Mouse (Mus musculus) megakaryocyte, embryonic 14.5 days (primary cell): ENCODE data around the gene Tor4a. TPM values are rescaled to one million over a fixed set of nuclear protein-coding genes. Genes with fewer than 3 reads are reported as not detected.

ENCODE experiments used
- H3K27me3 ChIP-seq: replicated peaks from 2 replicates; pipeline ENCODE3; 2012; ENCODE audit warnings: inconsistent platforms
- H3K36me3 ChIP-seq: replicated peaks from 2 replicates; pipeline ENCODE3; 2012; ENCODE audit warnings: low read length, inconsistent platforms, mixed read lengths
- H3K4me1 ChIP-seq: 2 replicates; pipeline ENCODE4 v1.6.1; 2012; ENCODE audit warnings: inconsistent platforms
- H3K4me3 ChIP-seq: replicated peaks from 2 replicates; pipeline ENCODE3; 2012; ENCODE audit warnings: moderate library complexity, mild to moderate bottlenecking, inconsistent platforms
- H3K9me3 ChIP-seq: 2 replicates; pipeline ENCODE4 v1.6.1; 2012; ENCODE audit warnings: inconsistent platforms
- FLI1 ChIP-seq: IDR thresholded peaks from 2 replicates; pipeline ENCODE4 v1.6.1; 2012; ENCODE audit warnings: low read length, inconsistent platforms, mixed read lengths
- GATA1 ChIP-seq: IDR thresholded peaks from 3 replicates; pipeline ENCODE4 v1.6.1; 2012; ENCODE audit warnings: mixed read lengths, low read length, inconsistent platforms, borderline replicate concordance
- polyA plus RNA-seq: library from polyadenylated mRNA; stranded (reverse); fragments of >175 nt; gene quantifications from 2 replicates; pipeline ENCODE4 v1.2.3, GENCODE M21; 2012; ENCODE audit warnings: low replicate concordance; ENCODE audit not compliant: insufficient read depth

Gene Tor4a
- polyA plus RNA-seq, 1 experiment = 14.6 TPM

DNA sequence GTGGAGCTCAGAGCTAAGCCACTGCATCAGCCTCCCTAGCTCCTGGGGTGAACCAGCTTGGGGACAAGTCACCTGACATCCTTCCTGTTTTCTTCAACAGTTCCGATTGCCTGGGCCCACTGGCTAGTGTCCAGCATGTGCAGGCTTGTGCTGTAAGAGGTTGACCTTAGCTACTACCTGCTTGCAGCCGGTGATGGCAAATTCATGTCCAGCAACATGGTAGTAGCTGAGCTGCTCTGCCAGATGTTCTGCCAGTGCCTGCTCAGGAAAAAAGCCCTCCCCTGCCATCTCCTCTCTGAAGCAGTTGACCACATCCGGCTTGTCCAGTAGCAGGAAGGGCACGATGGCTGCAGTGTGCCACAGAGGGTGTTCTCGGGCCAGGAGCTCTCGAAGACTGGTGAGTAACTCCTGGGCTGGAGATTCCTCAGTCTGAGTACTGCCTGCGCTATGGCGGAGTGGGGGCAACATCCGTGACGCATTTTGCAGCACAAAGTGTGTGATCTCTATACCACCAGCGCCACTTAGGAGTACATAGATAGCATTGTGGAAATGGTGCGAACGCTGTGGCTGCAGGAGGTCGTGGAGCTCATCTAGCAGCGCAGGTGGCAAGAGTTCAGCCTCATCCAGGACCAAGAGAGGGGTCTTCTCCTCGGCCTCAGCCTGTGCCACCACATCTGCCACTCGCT is 2.1 kb downstream of the Tor4a start:
- Histone ChIP-seq H3K4me3 (peak overlapping the region; percentile 95), H3K27me3 (no peaks in the 10 kb centered on the region), H3K4me1 (peaks cover 77% of the 10 kb centered on the region), H3K9me3 (no peaks in the 10 kb centered on the region), H3K36me3 (peaks cover 69% of the 10 kb centered on the region)
- TF ChIP-seq GATA1 = no peak
- TF ChIP-seq FLI1 = 0 out of 2 replicates have a peak, but pooled peaks have one; percentile 15

DNA sequence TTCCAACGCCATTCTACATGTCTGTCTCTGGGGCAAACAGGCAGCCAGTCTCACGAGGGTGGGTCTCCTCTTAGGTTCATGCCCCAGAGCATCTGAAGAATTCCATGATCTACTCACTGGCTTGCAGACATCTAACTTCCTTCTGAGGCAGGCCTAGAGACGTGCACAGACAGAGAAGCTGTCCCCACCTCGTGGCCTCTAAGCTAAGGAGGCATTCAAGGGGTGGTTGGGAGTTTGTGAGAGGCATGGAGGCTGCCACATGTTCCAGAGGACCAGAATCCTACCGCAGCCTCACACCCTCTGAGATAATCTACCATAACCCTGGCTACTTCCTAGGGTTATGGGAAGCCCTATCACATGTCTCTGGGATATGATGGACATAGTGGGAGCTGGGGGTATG is 2.7 kb downstream of the Tor4a start:
- Histone ChIP-seq H3K4me1 (peaks cover 73% of the 10 kb centered on the region), H3K9me3 (no peaks in the 10 kb centered on the region), H3K36me3 (peaks cover 63% of the 10 kb centered on the region), H3K27me3 (no peaks in the 10 kb centered on the region), H3K4me3 (peak overlapping the region; percentile 95)
- TF ChIP-seq GATA1 (no peak), FLI1 (no peak)

DNA sequence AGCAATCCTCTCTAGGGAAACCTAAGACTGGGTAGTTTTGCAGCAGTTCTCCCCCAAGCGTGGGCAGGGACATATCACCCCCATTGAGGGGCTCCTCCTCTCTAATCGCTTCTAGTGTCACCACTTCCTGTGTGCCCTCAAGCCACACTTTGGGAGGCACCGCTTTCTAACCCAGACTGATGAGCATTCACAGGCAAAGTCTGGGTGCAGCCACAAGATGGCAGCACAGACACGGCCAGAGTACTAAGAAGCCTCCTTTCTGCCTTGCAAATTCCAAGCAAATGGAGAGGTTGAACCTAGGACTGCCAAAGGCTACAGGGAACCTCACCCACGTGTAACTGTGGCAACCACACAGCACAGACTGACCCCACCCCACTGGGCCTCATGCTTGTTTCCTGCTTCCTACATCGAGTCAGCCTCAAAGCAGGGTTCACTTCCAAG is 3.3 kb downstream of the Tor4a start:
- Histone ChIP-seq H3K27me3 (no peaks in the 10 kb centered on the region), H3K36me3 (peaks cover 56% of the 10 kb centered on the region), H3K9me3 (no peaks in the 10 kb centered on the region), H3K4me3 (peak overlapping the region; percentile 95), H3K4me1 (peaks cover 66% of the 10 kb centered on the region)
- TF ChIP-seq FLI1 = no peak
- no peak for TF ChIP-seq GATA1

GRCm38 (mm10) chr2:25187841-25188240 is 8.8 kb downstream of the Tor4a start:
- Histone ChIP-seq H3K9me3 (no peaks in the 10 kb centered on the region), H3K4me3 (no peak overlapping the region), H3K36me3 (peaks cover 35% of the 10 kb centered on the region), H3K27me3 (peaks cover 27% of the 10 kb centered on the region), H3K4me1 (peaks cover 54% of the 10 kb centered on the region)
- TF ChIP-seq FLI1 = no peak
- no peak for TF ChIP-seq GATA1

DNA sequence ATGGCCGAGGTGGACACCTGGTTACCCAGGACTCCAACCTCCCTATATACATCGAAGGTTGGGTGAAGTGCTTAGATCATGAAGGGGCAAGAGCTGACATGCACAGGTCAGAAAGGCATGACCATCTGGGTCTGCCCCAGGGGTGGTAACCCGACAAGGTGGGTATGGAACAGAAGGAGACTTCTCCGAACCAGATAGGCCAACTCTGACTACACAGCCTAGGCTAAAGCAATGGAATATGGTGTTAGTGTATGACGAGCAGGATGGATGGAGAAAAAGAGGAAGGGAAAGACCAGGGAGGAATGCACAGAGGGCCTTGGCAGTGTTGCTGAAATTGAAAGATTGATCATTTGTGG is 10.1 kb downstream of the Tor4a start:
- Histone ChIP-seq H3K4me3 (peak overlapping the region; percentile 90), H3K27me3 (peaks cover 27% of the 10 kb centered on the region), H3K9me3 (no peaks in the 10 kb centered on the region)

DNA sequence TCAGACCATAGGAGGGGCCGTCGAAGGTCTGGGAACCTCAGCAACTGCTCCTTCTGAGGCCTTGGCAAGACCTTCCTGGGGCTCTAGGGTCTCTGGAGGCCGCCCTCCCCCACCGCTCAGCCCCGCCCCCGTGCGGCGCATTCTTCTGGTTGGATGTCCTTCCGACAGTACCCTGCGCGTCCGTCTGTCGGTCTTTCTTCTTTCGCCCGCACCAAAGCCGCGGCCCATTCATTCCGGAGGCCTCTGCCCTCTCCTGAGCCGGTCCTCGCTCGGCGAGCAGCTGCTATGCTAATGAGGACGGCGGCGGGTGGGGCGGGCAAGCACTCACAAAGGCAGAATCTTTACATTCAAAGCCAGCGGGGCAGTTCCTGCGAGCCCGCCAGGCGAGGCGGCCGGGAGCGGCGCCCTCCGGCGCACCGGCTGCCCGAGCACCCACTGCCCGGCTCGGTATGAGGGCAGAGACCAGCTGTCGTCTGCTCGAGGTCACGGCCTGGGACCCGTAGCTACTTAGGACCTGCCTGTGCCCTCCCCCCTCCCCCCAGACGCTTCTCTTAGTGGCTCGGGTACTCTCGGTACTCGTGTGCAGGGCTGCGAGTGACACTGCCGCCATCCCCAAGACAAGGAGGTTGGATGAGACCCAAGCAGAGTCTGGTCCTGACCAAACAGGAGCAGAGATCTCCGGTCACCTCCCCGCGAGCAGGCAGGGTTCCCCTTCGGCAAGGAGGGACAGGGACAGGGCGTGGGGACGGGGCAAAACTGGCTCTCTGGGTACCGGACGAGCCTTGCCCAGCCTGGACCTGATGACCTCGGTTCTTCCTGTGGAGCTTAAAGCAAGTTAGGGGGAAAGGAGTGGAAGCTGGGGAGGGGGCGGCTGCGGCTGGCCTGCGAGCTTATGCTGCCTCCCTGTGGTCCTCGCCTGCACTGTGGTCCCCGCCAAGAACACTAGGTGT is 10.8 kb downstream of the Tor4a start:
- peaks cover 20% of the 10 kb centered on the region for H3K36me3 ChIP-seq
- H3K9me3 ChIP-seq = no peaks in the 10 kb centered on the region
- no peak for TF ChIP-seq GATA1
- no peak for TF ChIP-seq FLI1
- H3K4me1 ChIP-seq = peaks cover 65% of the 10 kb centered on the region
- peak overlapping the region; percentile 90 for H3K4me3 ChIP-seq
- peaks cover 32% of the 10 kb centered on the region for H3K27me3 ChIP-seq

More for the DNA sequence above, 10.1 kb downstream of the Tor4a start:
- TF ChIP-seq GATA1 = no peak
- no peak for TF ChIP-seq FLI1
- H3K36me3 ChIP-seq = peaks cover 27% of the 10 kb centered on the region
- peaks cover 62% of the 10 kb centered on the region for H3K4me1 ChIP-seq

GRCm38 (mm10) chr2:25184496-25184895 is 12.2 kb downstream of the Tor4a start:
- H3K9me3 ChIP-seq = no peaks in the 10 kb centered on the region
- H3K36me3 ChIP-seq = peaks cover 14% of the 10 kb centered on the region
- TF ChIP-seq GATA1 = no peak
- TF ChIP-seq FLI1 = no peak
- H3K27me3 ChIP-seq = peaks cover 39% of the 10 kb centered on the region
- peaks cover 75% of the 10 kb centered on the region for H3K4me1 ChIP-seq
- peak overlapping the region; percentile 3 for H3K4me3 ChIP-seq

DNA sequence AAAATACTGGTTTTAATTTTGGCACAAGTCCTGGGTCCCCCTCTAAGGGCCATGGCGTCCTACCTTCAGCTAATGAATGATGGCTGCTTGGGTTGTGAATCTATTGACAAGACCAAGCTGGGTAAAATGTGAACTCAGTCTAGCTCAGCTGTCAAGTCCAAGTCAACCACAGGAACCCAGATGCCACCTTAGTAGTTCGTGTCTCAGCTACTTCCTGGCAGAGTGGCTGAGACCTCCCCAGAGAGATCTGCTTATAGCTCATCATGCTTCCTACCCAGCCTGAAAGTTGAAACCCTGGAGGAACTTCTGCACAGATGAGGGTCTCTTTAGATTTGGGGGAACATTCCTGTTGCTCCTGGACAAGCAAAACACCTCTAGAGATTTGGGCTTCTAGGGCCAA is 13.3 kb downstream of the Tor4a start:
- peaks cover 14% of the 10 kb centered on the region for H3K36me3 ChIP-seq
- H3K9me3 ChIP-seq = no peaks in the 10 kb centered on the region
- H3K27me3 ChIP-seq = peaks cover 46% of the 10 kb centered on the region
- TF ChIP-seq GATA1 (no peak), FLI1 (no peak)
- peak overlapping the region; percentile 56 for H3K4me3 ChIP-seq
- H3K4me1 ChIP-seq = peaks cover 84% of the 10 kb centered on the region

- Histone ChIP-seq H3K27me3 (peaks cover 53% of the 10 kb centered on the region), H3K9me3 (no peaks in the 10 kb centered on the region)
These were observed 14.0 kb downstream of the Tor4a start for GRCm38 (mm10) chr2:25182664-25183063.

More at GRCm38 (mm10) chr2:25182664-25183063, 14.0 kb downstream of the Tor4a start:
- Histone ChIP-seq H3K4me3 (peak overlapping the region; percentile 96), H3K36me3 (peaks cover 14% of the 10 kb centered on the region), H3K4me1 (peaks cover 91% of the 10 kb centered on the region)
- TF ChIP-seq GATA1 (no peak), FLI1 (no peak)
